Mouse (Mus musculus) left cerebral cortex, postnatal 14 days (tissue): ENCODE data around the gene 4930556J24Rik. TPM values are rescaled to one million over a fixed set of nuclear protein-coding genes. Genes with fewer than 3 reads are reported as not detected.

ENCODE experiments used
- DNase-seq, 2 experiments: peaks; one replicate each; pipeline ENCODE4 v3.0.0; 2021 to 2022; ENCODE audit warnings: low spot score in 2 of 2, mixed read lengths in 1 of 2
- intact Hi-C: fragments of 180-260 bp; cut with DNase I; formaldehyde crosslinking; loops from one replicate; pipeline ENCODE4 v1.15.1; 2025
- total RNA-seq, 2 experiments: library from RNA; stranded (reverse); gene quantifications; 2 replicates each; pipeline ENCODE4 v1.2.3; 2021

The 4930556J24Rik gene
- total RNA-seq, 2 experiments from 2014 or later: not detected

GRCm38 (mm10) chr11:3904673-3905072, 71.9 kb downstream of the 4930556J24Rik start:
- DNase-seq: no peak
- intact Hi-C loops: no loop called here

GRCm38 (mm10) chr11:3903046-3903445, 73.5 kb downstream of the 4930556J24Rik start:
- intact Hi-C loops: no loop called here
- DNase-seq: peak; percentile 68 to 70

GRCm38 (mm10) chr11:3902516-3902915, 74.1 kb downstream of the 4930556J24Rik start:
- intact Hi-C loops: no loop called here

GRCm38 (mm10) chr11:3900296-3900695, 76.3 kb downstream of the 4930556J24Rik start:
- DNase-seq: no peak
- intact Hi-C loops: no loop called here

More at GRCm38 (mm10) chr11:3902516-3902915, 74.1 kb downstream of the 4930556J24Rik start:
- no peak for DNase-seq

GRCm38 (mm10) chr11:3895933-3896332, 80.6 kb downstream of the 4930556J24Rik start:
- intact Hi-C loops: loop anchor here (2.0 kb wide), 1 partner anchor 17 kb away; no protein-coding TSS in a partner anchor
- no peak for DNase-seq

DNA sequence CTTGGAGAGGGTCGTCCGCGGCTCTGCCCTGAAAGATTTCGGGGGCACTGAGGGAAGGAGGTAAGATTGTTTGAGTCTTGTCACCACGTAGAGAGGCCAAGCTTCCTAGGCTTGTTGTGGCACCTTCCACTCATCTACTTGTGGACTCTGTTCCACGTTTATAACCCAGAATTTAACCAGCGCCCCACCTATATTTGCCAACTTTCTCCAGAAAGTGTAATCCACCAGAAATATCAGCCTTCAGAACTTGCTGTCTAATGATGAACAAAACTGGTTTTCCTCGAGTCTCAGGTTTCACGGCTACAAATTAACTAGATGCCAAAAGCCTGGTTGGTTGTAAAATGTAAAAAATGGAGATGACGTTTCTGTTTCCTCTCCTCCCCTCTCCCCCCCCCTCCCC, 81.1 kb downstream of the 4930556J24Rik start:
- DNase-seq: no peak
- intact Hi-C loops: loop anchor here (2.0 kb wide), 1 partner anchor 17 kb away; no protein-coding TSS in a partner anchor

DNA sequence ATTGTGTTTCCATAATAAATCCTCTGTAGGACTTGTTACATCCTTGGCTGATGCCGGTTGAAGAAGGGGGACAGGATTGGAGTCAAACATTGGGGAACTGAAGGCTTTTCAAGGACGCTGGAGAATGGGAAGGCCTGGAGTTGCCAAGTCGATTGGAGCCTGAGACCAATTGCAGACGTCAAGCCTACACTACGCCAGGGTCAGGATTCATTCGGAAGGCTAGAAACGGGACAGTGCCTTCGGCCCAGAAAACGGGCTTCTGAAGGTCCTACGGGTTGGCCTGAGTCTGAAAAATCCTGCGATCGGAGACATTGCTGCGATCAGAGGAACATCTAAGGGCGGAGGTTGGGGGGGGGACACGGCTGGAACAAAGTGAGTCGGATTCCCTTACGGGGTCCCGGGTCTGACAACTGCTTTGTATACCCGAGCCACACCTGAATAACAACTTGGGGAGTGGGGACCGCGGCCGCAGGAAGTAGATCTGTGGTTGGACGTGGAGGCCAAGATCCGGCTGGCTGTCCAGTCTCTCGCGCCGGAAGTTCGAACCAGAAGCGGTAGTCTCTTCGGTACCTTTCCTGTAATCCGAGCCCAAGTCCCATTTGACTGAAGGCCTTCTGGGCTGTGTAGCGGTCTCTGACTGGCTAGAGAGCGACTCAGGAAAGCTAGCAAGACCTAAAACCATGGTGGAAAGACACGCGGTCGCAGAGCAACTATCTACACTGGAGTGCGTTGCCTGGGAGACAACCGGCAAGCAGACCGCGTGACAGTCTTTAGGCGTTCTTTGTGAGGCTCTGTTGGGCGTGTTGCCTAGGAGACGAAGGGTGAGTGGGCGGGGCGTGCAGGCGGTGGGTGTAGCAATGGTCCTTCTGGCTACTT, 81.9 kb downstream of the 4930556J24Rik start, which contains the start of the genes 4921536K21Rik and Dusp18:
Gene 4921536K21Rik (minus strand): TSS at position 693 of the 876 bp plus-strand sequence.
Gene Dusp18 (plus strand): TSS at position 835 of the 876 bp plus-strand sequence.
- intact Hi-C loops: loop anchor here (2.0 kb wide), 1 partner anchor 18 kb away; no protein-coding TSS in a partner anchor
- DNase-seq: peak; percentile 97 to 98

DNA sequence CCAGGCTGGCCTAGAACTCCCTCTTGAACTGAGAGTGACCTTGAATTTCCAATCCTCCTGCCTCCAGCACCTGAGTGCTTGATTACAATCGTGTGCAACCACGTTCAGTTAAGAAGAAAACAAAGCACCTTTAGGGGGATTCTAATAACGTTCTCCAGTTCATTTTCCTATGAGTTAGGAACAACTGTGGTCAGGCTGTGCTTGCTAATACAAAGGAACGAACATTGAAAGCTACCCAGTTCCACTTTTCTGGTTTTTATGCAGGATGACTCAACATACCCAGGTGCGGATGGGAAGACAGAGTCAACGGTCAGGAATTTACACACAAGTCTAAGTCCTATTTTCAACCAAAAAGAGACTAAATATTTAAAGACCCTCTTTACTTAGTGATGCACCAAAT, 82.6 kb downstream of the 4930556J24Rik start:
- DNase-seq: no peak
- intact Hi-C loops: loop anchor here (2.0 kb wide), 1 partner anchor 19 kb away; no protein-coding TSS in a partner anchor

Other genes with a start within 250 kb of the 4930556J24Rik start
- 100 to 1,000 TPM; 153 to 161 TPM for gene Osbp2, start 112.9 kb downstream of the 4930556J24Rik start, total RNA-seq
- under 1 TPM; 0.40 to 0.49 TPM for gene 4921536K21Rik, start 81.7 kb downstream of the 4930556J24Rik start, total RNA-seq
- gene Dusp18, start 81.5 kb downstream of the 4930556J24Rik start, total RNA-seq: 10 to 100 TPM; 24.0 to 29.6 TPM
- gene Slc35e4, start 62.1 kb downstream of the 4930556J24Rik start, total RNA-seq: 10 to 100 TPM; 24.1 to 26.1 TPM
- 10 to 100 TPM; 15.9 to 18.4 TPM for gene Tcn2, start 44.6 kb downstream of the 4930556J24Rik start, total RNA-seq
- 10 to 100 TPM; 35.5 to 40.4 TPM for gene Pes1, start 12.8 kb downstream of the 4930556J24Rik start, total RNA-seq
- gene Gal3st1, start 6.9 kb upstream of the 4930556J24Rik start, total RNA-seq: 10 to 100 TPM; 10.8 to 18.5 TPM
- gene Sec14l4, start 54.7 kb upstream of the 4930556J24Rik start, total RNA-seq: under 1 TPM; 0.22 to 0.40 TPM
- gene Sec14l3, start 88.1 kb upstream of the 4930556J24Rik start, total RNA-seq: 1 to 10 TPM; 2.0 to 2.1 TPM
- gene Mtfp1, start 118.7 kb upstream of the 4930556J24Rik start, total RNA-seq: 100 to 1,000 TPM; 103 to 106 TPM
- 10 to 100 TPM; 24.5 to 25.9 TPM for gene Sec14l2, start 146.6 kb upstream of the 4930556J24Rik start, total RNA-seq
- 10 to 100 TPM; 35.2 to 38.0 TPM for gene Rnf215, start 158.4 kb upstream of the 4930556J24Rik start, total RNA-seq
- gene Ccdc157, start 183.5 kb upstream of the 4930556J24Rik start, total RNA-seq: 10 to 100 TPM; 14.0 to 16.5 TPM
- gene Sf3a1, start 183.6 kb upstream of the 4930556J24Rik start, total RNA-seq: 10 to 100 TPM; 68.8 to 78.6 TPM
- gene Tbc1d10a, start 210.0 kb upstream of the 4930556J24Rik start, total RNA-seq: 10 to 100 TPM; 32.9 to 33.2 TPM
- gene Castor1, start 241.4 kb upstream of the 4930556J24Rik start, total RNA-seq: 1 to 10 TPM; 4.3 to 4.9 TPM